Mouse (Mus musculus) MEL (cell line): ENCODE measurements around the gene Hinfp. TPM values are rescaled to one million over a fixed set of nuclear protein-coding genes. Genes with fewer than 3 reads are reported as not detected.
A peak's percentile ranks its signal among the peaks of the same experiment; 100 is the strongest.

Experiments used
- DNase-seq: peaks from one replicate; pipeline ENCODE4 v3.0.0; 2011; ENCODE audit warnings: low read depth, low spot score
- H3K27ac ChIP-seq: 2 replicates; pipeline ENCODE4 v1.5.1; 2012; ENCODE audit warnings: low read depth, mild to moderate bottlenecking, control low read depth, low read length, moderate library complexity; ENCODE audit not compliant: control insufficient read depth
- H3K27me3 ChIP-seq, 2 experiments: fragments of 150-350 bp in 1 of 2; sonication (generic) in 1 of 2; 2 replicates each; pipeline ENCODE4 v1.6.1; 2012; ENCODE audit warnings: low read length in 2 of 2, mild to moderate bottlenecking in 2 of 2, improper control_type of control experiment in 1 of 2, moderate library complexity in 1 of 2; ENCODE audit not compliant: insufficient read depth in 2 of 2, control insufficient read depth in 1 of 2
- H3K36me3 ChIP-seq, 2 experiments: 2 replicates each; pipeline ENCODE4 v1.6.1; 2012 to 2014; ENCODE audit warnings: low read length in 2 of 2, improper control_type of control experiment in 1 of 2, inconsistent platforms in 1 of 2, mild to moderate bottlenecking in 1 of 2; ENCODE audit not compliant: insufficient read depth in 2 of 2, control insufficient read depth in 1 of 2
- H3K4me1 ChIP-seq, 2 experiments: fragments of 150-350 bp in 1 of 2; sonication (generic) in 1 of 2; 2 replicates each; pipeline ENCODE4 v1.6.1; 2012; ENCODE audit warnings: low read length in 2 of 2, improper control_type of control experiment in 1 of 2, mild to moderate bottlenecking in 1 of 2; ENCODE audit not compliant: insufficient read depth in 2 of 2, control insufficient read depth in 1 of 2
- H3K4me3 ChIP-seq, 2 experiments: fragments of 150-350 bp in 1 of 2; sonication (generic) in 1 of 2; 2 replicates each; pipeline ENCODE4 v1.5.1; 2012; ENCODE audit warnings: low read depth in 2 of 2, low read length in 2 of 2, mild to moderate bottlenecking in 2 of 2, moderate library complexity in 2 of 2, control low read depth in 1 of 2, improper control_type of control experiment in 1 of 2; ENCODE audit not compliant: control insufficient read depth in 1 of 2, insufficient read depth in 1 of 2
- H3K79me2 ChIP-seq: 2 replicates; pipeline ENCODE4 v1.6.1; 2012; ENCODE audit warnings: mild to moderate bottlenecking, low read length, moderate library complexity; ENCODE audit not compliant: control insufficient read depth, poor library complexity, insufficient read depth
- H3K9ac ChIP-seq: 2 replicates; pipeline ENCODE4 v1.6.1; 2012; ENCODE audit warnings: low read depth, mild to moderate bottlenecking, control low read depth, low read length, moderate library complexity; ENCODE audit not compliant: control insufficient read depth, poor library complexity, severe bottlenecking
- H3K9me3 ChIP-seq: fragments of 150-350 bp; sonication (generic); replicated peaks from 2 replicates; pipeline ENCODE4 v1.6.1; 2012; ENCODE audit warnings: mild to moderate bottlenecking, low read length, improper control_type of control experiment, moderate library complexity; ENCODE audit not compliant: insufficient read depth
- CHD1 ChIP-seq: IDR thresholded peaks from 2 replicates; pipeline ENCODE4 v1.6.1; 2012; ENCODE audit warnings: low read depth, mild to moderate bottlenecking, inconsistent platforms, low read length, improper control_type of control experiment
- CHD2 ChIP-seq: IDR thresholded peaks from 2 replicates; pipeline ENCODE4 v1.6.1; 2011; ENCODE audit warnings: low read length, improper control_type of control experiment
- CTCF ChIP-seq, 3 experiments: IDR thresholded peaks in 2 of 3; conservative IDR thresholded peaks in 1 of 3; 2 replicates each; pipeline ENCODE4 v1.5.1; 2011 to 2012; ENCODE audit warnings: low read length in 3 of 3, low read depth in 2 of 3, mild to moderate bottlenecking in 2 of 3, improper control_type of control experiment in 1 of 3, inconsistent platforms in 1 of 3, mixed read lengths in 1 of 3, moderate library complexity in 1 of 3; ENCODE audit not compliant: control insufficient read depth in 1 of 3, insufficient read depth in 1 of 3, poor library complexity in 1 of 3, severe bottlenecking in 1 of 3
- ELF1 ChIP-seq: IDR thresholded peaks from 2 replicates; pipeline ENCODE4 v1.6.1; 2014; ENCODE audit warnings: low read depth, mild to moderate bottlenecking, inconsistent platforms, low read length, improper control_type of control experiment, moderate library complexity
- GATA1 ChIP-seq: IDR thresholded peaks from 2 replicates; pipeline ENCODE4 v1.6.1; 2011; ENCODE audit warnings: low read depth, low read length, improper control_type of control experiment
- HCFC1 ChIP-seq: IDR thresholded peaks from 2 replicates; pipeline ENCODE4 v1.6.1; 2012; ENCODE audit warnings: low read depth, mild to moderate bottlenecking, inconsistent platforms, low read length, improper control_type of control experiment, moderate library complexity
- JUND ChIP-seq: IDR thresholded peaks from 2 replicates; pipeline ENCODE4 v1.6.1; 2011; ENCODE audit warnings: low read depth, mild to moderate bottlenecking, improper control_type of control experiment, low read length
- MAZ ChIP-seq: IDR thresholded peaks from 2 replicates; pipeline ENCODE4 v1.6.1; 2012; ENCODE audit warnings: low read depth, mild to moderate bottlenecking, inconsistent platforms, low read length, improper control_type of control experiment
- MEF2A ChIP-seq: IDR thresholded peaks from 2 replicates; pipeline ENCODE4 v1.6.1; 2014; ENCODE audit warnings: low read depth, mild to moderate bottlenecking, inconsistent platforms, low read length, improper control_type of control experiment; ENCODE audit not compliant: poor library complexity, insufficient replicate concordance, severe bottlenecking; ENCODE audit errors: extremely low read depth
- MYC ChIP-seq: IDR thresholded peaks from 2 replicates; pipeline ENCODE4 v1.6.1; 2011; ENCODE audit warnings: low read depth, mild to moderate bottlenecking, low read length, improper control_type of control experiment, moderate library complexity
- NELFE ChIP-seq: IDR thresholded peaks from 2 replicates; pipeline ENCODE4 v1.6.1; 2011; ENCODE audit warnings: low read depth, low read length, improper control_type of control experiment
- NRF1 ChIP-seq: IDR thresholded peaks from 2 replicates; pipeline ENCODE4 v1.6.1; 2014; ENCODE audit warnings: low read depth, mild to moderate bottlenecking, inconsistent platforms, low read length, improper control_type of control experiment, moderate library complexity; ENCODE audit not compliant: poor library complexity, insufficient read depth, severe bottlenecking
- POLR2A ChIP-seq, 2 experiments: IDR thresholded peaks; 2 replicates each; pipeline ENCODE4 v1.6.1; 2011 to 2012; ENCODE audit warnings: low read length in 2 of 2, mild to moderate bottlenecking in 2 of 2, control low read depth in 1 of 2, improper control_type of control experiment in 1 of 2, low read depth in 1 of 2, moderate library complexity in 1 of 2; ENCODE audit not compliant: control insufficient read depth in 1 of 2, insufficient read depth in 1 of 2, poor library complexity in 1 of 2
- POLR2AphosphoS2 ChIP-seq: IDR thresholded peaks from 2 replicates; pipeline ENCODE4 v1.6.1; 2011; ENCODE audit warnings: low read length, improper control_type of control experiment
- POLR2AphosphoS5 ChIP-seq: IDR thresholded peaks from 2 replicates; pipeline ENCODE4 v1.6.1; 2012; ENCODE audit warnings: low read depth, borderline replicate concordance, mild to moderate bottlenecking, inconsistent platforms, low read length, moderate library complexity, mixed read lengths
- RAD21 ChIP-seq: IDR thresholded peaks from 2 replicates; pipeline ENCODE4 v1.6.1; 2011; ENCODE audit warnings: mild to moderate bottlenecking, low read depth, low read length, improper control_type of control experiment
- RCOR1 ChIP-seq: IDR thresholded peaks from 2 replicates; pipeline ENCODE4 v1.6.1; 2012; ENCODE audit warnings: low read depth, mild to moderate bottlenecking, inconsistent platforms, low read length, improper control_type of control experiment
- SIN3A ChIP-seq: IDR thresholded peaks from 2 replicates; pipeline ENCODE4 v1.6.1; 2012; ENCODE audit warnings: low read length, improper control_type of control experiment, inconsistent platforms
- SMC3 ChIP-seq: IDR thresholded peaks from 2 replicates; pipeline ENCODE4 v1.6.1; 2011; ENCODE audit warnings: low read depth, low read length, improper control_type of control experiment
- TCF12 ChIP-seq: IDR thresholded peaks from 2 replicates; pipeline ENCODE4 v1.6.1; 2014; ENCODE audit warnings: low read depth, mild to moderate bottlenecking, inconsistent platforms, low read length, improper control_type of control experiment, moderate library complexity
- USF2 ChIP-seq, 2 experiments: IDR thresholded peaks; 2 replicates each; pipeline ENCODE4 v1.6.1; 2011 to 2012; ENCODE audit warnings: improper control_type of control experiment in 2 of 2, low read length in 2 of 2, borderline replicate concordance in 1 of 2, inconsistent platforms in 1 of 2, low read depth in 1 of 2, mild to moderate bottlenecking in 1 of 2; ENCODE audit not compliant: insufficient read depth in 1 of 2
- ZKSCAN1 ChIP-seq: IDR thresholded peaks from 2 replicates; pipeline ENCODE4 v1.6.1; 2012; ENCODE audit warnings: low read depth, mild to moderate bottlenecking, inconsistent platforms, low read length, improper control_type of control experiment, moderate library complexity
- ZNF384 ChIP-seq: IDR thresholded peaks from 2 replicates; pipeline ENCODE4 v1.6.1; 2012; ENCODE audit warnings: low read depth, mild to moderate bottlenecking, inconsistent platforms, low read length, improper control_type of control experiment
- polyA plus RNA-seq, 2 experiments: library from polyadenylated mRNA; stranded (reverse) in 1 of 2; unstranded in 1 of 2; fragments of >175 nt in 1 of 2; fragments of >200 nt in 1 of 2; gene quantifications; 2 replicates each; pipeline versions ENCODE4 v1.2.1 to v1.2.4; 2012; ENCODE audit warnings: low replicate concordance in 2 of 2, low read depth in 1 of 2; ENCODE audit not compliant: insufficient read length in 2 of 2, insufficient read depth in 1 of 2, missing spikeins in 1 of 2
- total RNA-seq: library from RNA; depleted of rRNA; stranded (reverse); fragments of 300-350 nt; gene quantifications from 2 replicates; pipeline ENCODE4 v1.2.3, GENCODE M21; 2012

Gene Hinfp
- total and polyA plus RNA-seq, 3 experiments: 16.4 to 31.3 TPM; not detected in 1

DNA sequence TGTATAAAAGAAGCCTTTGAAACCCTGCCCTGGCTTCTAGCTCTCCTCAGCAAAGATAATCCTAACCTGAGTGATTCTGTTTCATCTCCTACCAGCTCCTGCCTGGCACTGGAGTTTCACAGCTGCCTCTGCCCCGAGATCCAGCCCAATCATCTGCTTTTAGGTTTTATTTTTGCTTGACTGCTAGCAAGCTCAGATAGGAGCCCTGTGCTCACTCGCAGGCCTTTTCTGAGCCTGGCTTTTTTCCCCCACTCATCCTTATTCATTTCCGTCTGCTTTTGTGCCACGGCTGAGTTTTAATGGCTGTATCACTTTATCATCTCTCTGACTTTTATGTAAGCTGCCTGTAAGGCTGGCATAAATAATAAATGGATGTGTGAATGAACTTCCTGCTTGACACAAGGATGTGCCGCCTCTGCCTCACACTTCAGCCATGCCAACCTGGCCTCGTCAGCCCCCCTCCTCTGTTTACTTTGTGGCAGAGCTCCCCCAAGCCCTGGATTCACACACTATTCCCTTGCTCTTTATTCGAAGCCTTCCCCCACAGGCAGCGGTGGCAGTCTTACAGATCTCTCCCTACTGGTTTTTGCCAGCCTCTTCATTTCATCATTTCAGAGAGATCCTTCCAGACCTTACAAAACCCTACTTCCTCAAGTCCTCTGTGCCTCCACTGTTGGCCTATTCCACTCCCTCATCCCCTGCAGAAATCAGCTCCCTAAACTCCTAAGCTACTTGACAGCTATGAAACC, 38.8 kb downstream of the Hinfp start:
- H3K36me3 ChIP-seq: peaks cover 0 to 6% of the 10 kb centered on the region in 2 experiments; a peak in 1 of 4 replicates
- peak; percentile 36 for DNase-seq
- H3K4me1 ChIP-seq: peaks cover 0 to 8% of the 10 kb centered on the region in 2 experiments; a peak in 1 of 4 replicates
- no peak for TF ChIP-seq CHD1
- TF ChIP-seq ZKSCAN1: no peak
- TF ChIP-seq NELFE: no peak
- TF ChIP-seq MAZ: no peak
- TF ChIP-seq POLR2AphosphoS5: no peak
- TF ChIP-seq POLR2A (IDR thresholded peaks at IDR 0.05; ENCODE audit: control insufficient read depth in 1 of 2, insufficient read depth in 1 of 2, low read depth in 1 of 2, low read length in 2 of 2, poor library complexity in 1 of 2): no peak
- TF ChIP-seq GATA1: no peak
- no peak for TF ChIP-seq CHD2
- TF ChIP-seq HCFC1: no peak
- TF ChIP-seq SIN3A: no peak
- TF ChIP-seq MEF2A: no peak
- no peak for TF ChIP-seq JUND
- no peak for TF ChIP-seq TCF12
- no peak for TF ChIP-seq NRF1
- no peak for TF ChIP-seq ELF1
- TF ChIP-seq RAD21: no peak
- peak overlapping the region; percentile 87; the same call in 1 of the 2 replicates for H3K9ac ChIP-seq
- H3K27ac ChIP-seq: no peak overlapping the region
- no peaks in the 10 kb centered on the region; the same call in 1 of the 2 replicates for H3K79me2 ChIP-seq
- no peaks in the 10 kb centered on the region for H3K27me3 ChIP-seq
- peak overlapping the region; percentile 66 to 77 for H3K4me3 ChIP-seq
- H3K9me3 ChIP-seq: no peaks in the 10 kb centered on the region

DNA sequence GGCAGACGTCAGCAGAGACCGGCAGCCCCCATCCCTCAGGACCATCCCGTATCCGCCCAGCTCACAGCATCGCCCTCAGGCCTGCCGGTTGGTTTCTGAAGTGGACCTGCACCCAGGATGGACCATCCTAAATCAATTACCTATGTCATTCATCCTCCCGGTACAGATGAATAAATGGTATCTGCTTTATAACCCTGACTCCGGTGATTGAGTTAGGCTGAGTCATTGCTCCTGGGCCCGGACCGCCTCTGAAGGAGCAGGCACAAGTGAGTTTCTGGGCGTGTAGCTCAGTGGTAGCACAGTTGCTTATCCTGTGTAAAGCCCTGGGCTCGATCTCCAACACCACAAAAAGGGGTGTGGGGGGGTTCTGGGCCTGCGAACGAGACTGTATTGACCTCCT, 44.1 kb downstream of the Hinfp start:
- H3K79me2 ChIP-seq: no peaks in the 10 kb centered on the region
- no peak for TF ChIP-seq CHD1
- no peak for TF ChIP-seq POLR2AphosphoS2
- TF ChIP-seq ELF1: no peak
- no peak for TF ChIP-seq USF2 (IDR thresholded peaks at IDR 0.05; ENCODE audit: borderline replicate concordance in 1 of 2, insufficient read depth in 1 of 2, low read depth in 1 of 2, low read length in 2 of 2)
- TF ChIP-seq MYC: no peak
- no peak for TF ChIP-seq SIN3A
- no peak for TF ChIP-seq CTCF (IDR thresholded peaks at IDR 0.05 in 2 of 3, conservative IDR thresholded peaks at IDR 0.05 in 1 of 3; ENCODE audit: control insufficient read depth in 1 of 3, insufficient read depth in 1 of 3, low read depth in 2 of 3, low read length in 3 of 3, poor library complexity in 1 of 3, severe bottlenecking in 1 of 3)
- TF ChIP-seq ZNF384: no peak
- no peak for TF ChIP-seq MAZ
- TF ChIP-seq NRF1: no peak
- TF ChIP-seq SMC3: no peak
- no peak for TF ChIP-seq TCF12
- no peak for TF ChIP-seq RCOR1
- TF ChIP-seq, all 39 proteins: peak for 0
- H3K9ac ChIP-seq: no peak overlapping the region
- H3K4me1 ChIP-seq: no peaks in the 10 kb centered on the region
- no peaks in the 10 kb centered on the region; a peak in 1 of 4 replicates for H3K36me3 ChIP-seq
- H3K27ac ChIP-seq: no peak overlapping the region
- H3K4me3 ChIP-seq: no peak overlapping the region
- DNase-seq: no peak
- no peaks in the 10 kb centered on the region for H3K27me3 ChIP-seq
- no peaks in the 10 kb centered on the region for H3K9me3 ChIP-seq
